Mouse (Mus musculus) right cerebral cortex, postnatal 14 days (tissue): ENCODE measurements at regions not wholly inside any gene's neighbourhood (a gene's known extent, or its start where the extent isn't known, plus 50 kb on each side); places are given as distances from the start of the nearest gene placed in this dataset.
A peak's percentile ranks its signal among the peaks of the same experiment; 100 is the strongest.

Experiments used
- DNase-seq: peaks from one replicate; pipeline ENCODE4 v3.0.0; 2022

GRCm38 (mm10) chr4:12522358-12522757, 350.5 kb upstream of the Fam92a start:
- no peak for DNase-seq

GRCm38 (mm10) chr4:12521246-12521645, 349.4 kb upstream of the Fam92a start:
- DNase-seq: no peak

- DNase-seq: no peak
Observed at GRCm38 (mm10) chr4:12516497-12516896, 344.7 kb upstream of the Fam92a start.

GRCm38 (mm10) chr4:12511656-12512385, 340.0 kb upstream of the Fam92a start:
- peak; percentile 69 for DNase-seq

- DNase-seq: peak; percentile 15
Observed at GRCm38 (mm10) chr4:12506851-12507551, 335.2 kb upstream of the Fam92a start.

- DNase-seq: no peak
Observed at GRCm38 (mm10) chr4:12501086-12501485, 329.3 kb upstream of the Fam92a start.

- no peak for DNase-seq
Observed at GRCm38 (mm10) chr4:12498426-12498825, 326.6 kb upstream of the Fam92a start.

- no peak for DNase-seq
Observed at GRCm38 (mm10) chr4:12492468-12492867, 320.7 kb upstream of the Fam92a start.

- DNase-seq: no peak
Observed at GRCm38 (mm10) chr4:12491306-12491705, 319.5 kb upstream of the Fam92a start.

- DNase-seq: no peak
Observed at GRCm38 (mm10) chr4:12490066-12490465, 318.3 kb upstream of the Fam92a start.

GRCm38 (mm10) chr4:12489358-12489757, 317.5 kb upstream of the Fam92a start:
- no peak for DNase-seq

- no peak for DNase-seq
Observed at GRCm38 (mm10) chr4:12481481-12481880, 309.7 kb upstream of the Fam92a start.

- DNase-seq: no peak
Observed at GRCm38 (mm10) chr4:12476717-12477116, 304.9 kb upstream of the Fam92a start.

- no peak for DNase-seq
Observed at GRCm38 (mm10) chr4:12474981-12475568, 303.3 kb upstream of the Fam92a start.

- no peak for DNase-seq
Observed at GRCm38 (mm10) chr4:12474421-12474820, 302.6 kb upstream of the Fam92a start.

GRCm38 (mm10) chr4:12461701-12462100, 289.9 kb upstream of the Fam92a start:
- DNase-seq: no peak

- DNase-seq: no peak
Observed at GRCm38 (mm10) chr4:12461251-12461650, 289.4 kb upstream of the Fam92a start.

GRCm38 (mm10) chr4:12457978-12458597, 286.3 kb upstream of the Fam92a start:
- DNase-seq: no peak

- DNase-seq: no peak
Observed at GRCm38 (mm10) chr4:12452086-12452485, 280.3 kb upstream of the Fam92a start.

- no peak for DNase-seq
Observed at GRCm38 (mm10) chr4:12425507-12425906, 253.7 kb upstream of the Fam92a start.

- DNase-seq: no peak
Observed at GRCm38 (mm10) chr4:12421628-12422319, 250.0 kb upstream of the Fam92a start.

- DNase-seq: no peak
Observed at GRCm38 (mm10) chr4:12418086-12418485, 246.3 kb upstream of the Fam92a start.

GRCm38 (mm10) chr4:12395344-12395743, 223.5 kb upstream of the Fam92a start:
- no peak for DNase-seq
